9 mouse cellular contexts compared by ENCODE assay signal in the genomic region with DNA sequence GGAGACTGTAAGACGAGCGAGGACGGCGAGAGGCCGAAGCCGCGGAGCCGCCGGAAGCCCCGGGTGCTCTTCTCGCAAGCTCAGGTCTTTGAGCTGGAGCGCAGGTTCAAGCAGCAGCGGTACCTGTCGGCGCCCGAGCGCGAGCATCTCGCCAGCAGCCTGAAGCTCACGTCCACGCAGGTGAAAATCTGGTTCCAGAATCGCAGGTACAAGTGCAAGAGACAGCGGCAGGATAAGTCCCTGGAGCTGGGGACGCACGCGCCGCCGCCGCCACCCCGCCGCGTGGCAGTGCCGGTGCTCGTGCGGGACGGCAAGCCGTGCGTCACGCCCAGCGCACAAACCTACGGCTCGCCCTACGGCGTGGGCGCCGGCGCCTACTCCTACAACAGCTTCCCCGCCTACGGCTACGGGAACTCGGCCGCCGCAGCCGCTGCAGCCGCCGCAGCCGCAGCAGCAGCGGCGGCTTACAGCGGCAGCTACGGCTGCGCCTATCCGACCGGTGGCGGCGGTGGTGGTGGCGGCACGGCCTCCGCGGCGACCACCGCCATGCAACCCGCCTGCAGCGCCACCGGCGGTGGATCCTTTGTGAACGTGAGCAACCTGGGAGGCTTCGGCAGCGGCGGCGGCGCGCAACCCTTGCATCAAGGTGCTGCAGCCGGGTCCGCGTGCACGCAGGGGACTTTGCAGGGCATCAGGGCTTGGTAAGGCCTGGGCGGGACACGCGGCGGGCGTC. TPM values are rescaled to one million over a fixed set of nuclear protein-coding genes. Genes with fewer than 3 reads are reported as not detected.
A peak's percentile ranks its signal among the peaks of the same experiment; 100 is the strongest.
DNase-seq lines count a peak whose midpoint lies in the region; ATAC-seq and TF ChIP-seq lines count a peak whose summit lies in the region.
"Had no signal": no experiment of that assay in that cellular context is flagged by ENCODE, and none has a peak within 500 bp of the region (broad histone marks: within the 10 kb centered on the region; RNA-seq: fewer than 3 reads in every experiment).

No protein-coding gene starts in this region.

- no peak for DNase-seq in kidney, postnatal 25 days
- peak; percentile 75 for DNase-seq in embryo, embryonic 11 days
- DNase-seq in midbrain, postnatal 0 days (ENCODE audit: low spot score), result peak; percentile 12
- DNase-seq in layer of hippocampus, postnatal 36 days, result no peak
- DNase-seq in adrenal gland, postnatal 10 days, result no peak
- DNase-seq in urinary bladder, adult 2 months (ENCODE audit: low spot score), result no peak

- H3K4me3 ChIP-seq in kidney, embryonic 16.5 days (ENCODE audit: low read length), result peak overlapping the region; percentile 32
- peak overlapping the region; percentile 18 for H3K4me3 ChIP-seq in hindbrain, embryonic 15.5 days
- peak overlapping the region; percentile 26 for H3K4me3 ChIP-seq in midbrain, postnatal 0 days (ENCODE audit: low read depth, low read length)

- H3K4me1 ChIP-seq in kidney, embryonic 16.5 days (ENCODE audit: insufficient read depth, low read length), result peaks cover 23% of the 10 kb centered on the region
- peaks cover 15% of the 10 kb centered on the region for H3K4me1 ChIP-seq in hindbrain, embryonic 15.5 days (replicated peaks)
- H3K4me1 ChIP-seq in midbrain, postnatal 0 days (ENCODE audit: insufficient read depth, low read length), result no peaks in the 10 kb centered on the region

- under 1% methylated on average over 91 of the region's 92 CpGs for WGBS in kidney, embryonic 16.5 days
- WGBS in hindbrain, embryonic 15.5 days, result under 1% methylated on average over 90 of the region's 92 CpGs
- WGBS in midbrain, postnatal 0 days, result under 1% methylated on average over 71 of the region's 92 CpGs

- no peaks in the 10 kb centered on the region for H3K9me3 ChIP-seq in kidney, embryonic 16.5 days (ENCODE audit: low read length)
- H3K9me3 ChIP-seq in hindbrain, embryonic 15.5 days, result no peaks in the 10 kb centered on the region
- no peaks in the 10 kb centered on the region for H3K9me3 ChIP-seq in midbrain, postnatal 0 days (ENCODE audit: low read length)

- H3K4me2 ChIP-seq in kidney, embryonic 16.5 days (replicated peaks; ENCODE audit: low read depth, low read length), result peak overlapping the region; percentile 50
- H3K4me2 ChIP-seq in hindbrain, embryonic 15.5 days, result peak overlapping the region; percentile 42
- H3K4me2 ChIP-seq in midbrain, postnatal 0 days (ENCODE audit: low read depth, low read length, poor library complexity, severe bottlenecking), result peak overlapping the region; percentile 39

- no peak overlapping the region for H3K27ac ChIP-seq in kidney, embryonic 16.5 days (ENCODE audit: low read length)
- no peak overlapping the region for H3K27ac ChIP-seq in hindbrain, embryonic 15.5 days (replicated peaks)
- no peak overlapping the region for H3K27ac ChIP-seq in midbrain, postnatal 0 days (ENCODE audit: low read depth, low read length)

- ATAC-seq in kidney, embryonic 16.5 days (ENCODE audit: low FRiP score, low TSS enrichment), result no peak
- no peak for ATAC-seq in hindbrain, embryonic 15.5 days (ENCODE audit: low FRiP score, low read depth)
- no peak for ATAC-seq in midbrain, postnatal 0 days (ENCODE audit: low FRiP score)

- peak; percentile 26; the same call in 1 of the 2 replicates for TF ChIP-seq CTCF in midbrain, postnatal 0 days (IDR thresholded peaks at IDR 0.05)

- no peak overlapping the region for H3K9ac ChIP-seq in kidney, embryonic 16.5 days (replicated peaks; ENCODE audit: low read length)
- no peak overlapping the region for H3K9ac ChIP-seq in hindbrain, embryonic 15.5 days
- no peak overlapping the region for H3K9ac ChIP-seq in midbrain, postnatal 0 days (replicated peaks; ENCODE audit: low read length, poor library complexity, severe bottlenecking)

- H3K27me3 ChIP-seq in kidney, embryonic 16.5 days (ENCODE audit: insufficient read depth, low read length), result peaks cover 98% of the 10 kb centered on the region
- H3K27me3 ChIP-seq in hindbrain, embryonic 15.5 days, result peaks cover 72% of the 10 kb centered on the region
- H3K27me3 ChIP-seq in midbrain, postnatal 0 days (ENCODE audit: insufficient read depth, low read length), result peaks cover 77% of the 10 kb centered on the region

- no peaks in the 10 kb centered on the region for H3K36me3 ChIP-seq in kidney, embryonic 16.5 days (ENCODE audit: insufficient read depth, low read length)
- H3K36me3 ChIP-seq in hindbrain, embryonic 15.5 days, result no peaks in the 10 kb centered on the region
- H3K36me3 ChIP-seq in midbrain, postnatal 0 days (ENCODE audit: insufficient read depth, low read length), result no peaks in the 10 kb centered on the region

RNA-seq across cellular contexts. Expression of gene Nkx2-3, which starts 2.4 kb away (rescaled TPM):
- polyA plus RNA-seq in kidney, embryonic 16.5 days (2015; fragmentation: Nextera tagmentation; extraction: Ambion mirVana), result 0.07 TPM in 1 of 2 replicates, not detected in the other
- polyA plus RNA-seq in hindbrain, embryonic 15.5 days (2015; fragmentation: Nextera tagmentation; extraction: Ambion mirVana), result 0.21 and 1.1 TPM in 2 replicates
- 0.05 TPM in 1 of 2 replicates, not detected in the other for total RNA-seq in midbrain, postnatal 0 days (2014; rRNA removed)
- polyA plus RNA-seq in midbrain, postnatal 0 days (2015; fragmentation: Nextera tagmentation; extraction: Ambion mirVana), result 0.12 TPM in 1 of 2 replicates, not detected in the other
- total RNA-seq in layer of hippocampus, postnatal 36 days (2021), result not detected
- total RNA-seq in adrenal gland, postnatal 10 days (2021), result under 1 TPM in 1 of 2 experiments, not detected in 1; 0.12 TPM
- not detected in 2 replicates for polyA plus RNA-seq in urinary bladder, adult 2 months (2012; rRNA removed)
- total RNA-seq: heart, postnatal 36 days had no signal

Comparison
In these comparisons a context has a peak if more than half of its experiments do, and no peak if none do; other contexts are left out.
1. DNase-seq: peak in embryo, embryonic 11 days (single experiment) and midbrain, postnatal 0 days (single experiment); none in kidney, postnatal 25 days (0 of 2), layer of hippocampus, postnatal 36 days (0 of 2), adrenal gland, postnatal 10 days (single experiment) and urinary bladder, adult 2 months (single experiment).
2. Peak in every context shown above with its lines, with median percentiles within 50 percentile points of each other: H3K4me2 ChIP-seq and H3K4me3 ChIP-seq.